Mouse (Mus musculus) embryo, embryonic 10 days (tissue): ENCODE results near the gene Acot4.
"Not testable (repeated sequence)": the region's sequence is repeated elsewhere in the genome, so short reads cannot be mapped to it uniquely, and the experiment has no call there.

ENCODE experiments used
- DNase-seq: peaks from one replicate; pipeline ENCODE4 v3.0.0-alpha.2; 2015; ENCODE audit warnings: low spot score

The Acot4 gene

DNA sequence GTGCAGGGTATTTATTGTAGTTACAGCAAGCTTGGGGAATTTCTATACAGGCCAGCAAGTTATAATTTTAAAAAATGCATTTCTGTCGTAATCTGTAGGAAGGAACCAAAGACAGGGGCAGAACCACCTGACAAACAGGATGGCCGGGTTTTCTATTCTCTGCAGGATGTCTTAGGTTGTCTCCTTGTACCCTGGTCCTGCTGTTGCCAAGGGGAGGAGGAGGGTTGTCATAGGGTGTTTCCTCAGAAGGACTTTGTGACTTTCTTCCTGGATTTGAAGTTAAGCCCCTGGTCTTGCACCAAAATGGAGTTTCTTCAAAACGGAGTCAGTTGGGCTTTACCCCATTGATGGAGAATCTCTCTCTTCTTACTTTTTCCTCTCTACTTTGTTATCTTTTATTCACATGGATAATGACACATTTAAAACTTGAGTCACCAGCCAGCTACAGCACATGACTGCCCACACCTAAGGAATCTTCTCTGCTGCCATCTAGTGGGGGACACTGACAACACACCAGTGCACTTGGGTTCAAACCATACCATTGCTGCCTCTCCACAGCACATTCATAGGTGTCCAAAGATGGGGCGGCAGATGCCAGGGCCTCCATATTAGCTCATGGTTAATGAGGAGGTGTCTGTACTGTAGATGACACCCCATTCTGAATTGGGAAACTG lies 7.4 kb upstream of the Acot4 start:
- DNase-seq, result peak; percentile 88

DNA sequence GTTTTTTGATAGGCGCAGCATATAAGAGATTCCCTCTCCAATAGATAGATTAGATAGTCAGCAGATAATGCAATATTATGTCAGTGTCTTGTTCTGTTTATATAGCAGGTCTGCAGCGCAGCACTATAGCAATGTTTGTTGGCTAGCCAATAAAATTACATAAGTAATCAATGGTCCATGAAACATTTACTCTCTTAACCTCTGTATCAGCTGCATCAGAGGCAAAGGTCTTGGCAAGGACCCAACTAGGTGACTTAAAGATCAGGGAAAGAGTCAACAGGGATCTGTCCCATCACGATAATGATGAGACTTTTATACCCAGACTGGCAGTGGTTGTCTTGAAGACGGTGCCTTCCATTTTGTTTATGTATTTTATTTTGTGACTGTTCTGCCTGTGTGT lies 5.3 kb upstream of the Acot4 start:
- no peak for DNase-seq

DNA sequence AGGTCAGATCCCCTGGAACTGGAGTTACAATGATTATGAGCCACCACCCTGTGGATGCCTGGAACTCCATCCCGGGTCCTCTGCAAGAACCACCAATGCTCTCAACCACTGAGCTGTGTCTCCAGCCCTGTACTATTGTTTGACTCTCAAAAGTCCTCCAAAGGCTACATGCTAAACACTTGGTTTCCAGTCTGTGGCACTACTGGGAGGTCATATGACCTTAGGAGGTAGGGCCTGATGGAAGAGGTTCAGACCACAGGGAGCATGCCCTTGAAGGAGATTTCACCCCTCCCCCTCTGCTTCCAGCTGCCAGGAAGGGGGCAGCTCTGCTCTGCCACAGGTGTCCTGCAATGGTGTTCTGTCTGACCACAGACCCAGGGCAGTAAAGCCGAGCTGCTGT lies 4.9 kb upstream of the Acot4 start:
- not testable (repeated sequence) for DNase-seq

DNA sequence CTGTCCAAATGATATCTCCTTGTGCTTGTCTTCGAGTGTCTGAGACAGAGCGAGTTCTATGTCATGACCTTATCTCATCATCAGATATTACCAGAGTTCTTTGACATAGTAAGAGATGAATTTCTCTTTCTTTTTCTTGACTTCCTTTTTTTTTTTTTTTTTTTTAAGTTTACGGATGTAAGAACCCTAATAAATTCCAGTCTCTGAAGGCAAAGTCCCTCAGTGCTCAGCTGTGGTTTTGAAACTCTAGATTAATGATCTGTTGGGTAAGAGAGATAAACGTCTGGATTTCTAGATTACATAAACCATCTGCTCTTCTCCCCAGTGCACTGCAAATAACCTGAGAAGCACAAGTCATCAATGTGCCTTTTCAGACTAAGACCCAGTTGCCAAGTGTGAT lies 4.1 kb upstream of the Acot4 start:
- no peak for DNase-seq

DNA sequence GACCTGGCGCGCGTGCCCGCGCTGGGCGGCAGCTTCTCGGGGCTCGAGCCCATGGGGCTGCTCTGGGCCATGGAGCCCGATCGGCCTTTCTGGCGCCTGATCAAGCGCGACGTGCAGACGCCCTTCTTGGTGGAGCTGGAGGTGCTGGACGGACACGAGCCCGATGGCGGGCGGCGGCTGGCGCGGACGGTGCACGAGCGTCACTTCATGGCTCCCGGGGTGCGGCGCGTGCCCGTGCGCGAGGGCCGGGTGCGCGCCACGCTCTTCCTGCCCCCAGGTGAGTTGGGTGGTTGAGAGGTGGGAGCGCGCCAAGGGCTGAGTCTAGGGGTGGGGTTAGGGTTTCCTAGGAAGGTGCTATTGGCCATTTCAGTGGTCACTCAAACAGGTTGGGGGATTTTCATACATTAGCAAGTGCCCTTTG lies 522 bp downstream of the Acot4 start, which contains the start of gene Gm49366:
Gm49366 (plus strand) TSS at position 245 of the 421 bp plus-strand sequence.
- peak; percentile 25 for DNase-seq

DNA sequence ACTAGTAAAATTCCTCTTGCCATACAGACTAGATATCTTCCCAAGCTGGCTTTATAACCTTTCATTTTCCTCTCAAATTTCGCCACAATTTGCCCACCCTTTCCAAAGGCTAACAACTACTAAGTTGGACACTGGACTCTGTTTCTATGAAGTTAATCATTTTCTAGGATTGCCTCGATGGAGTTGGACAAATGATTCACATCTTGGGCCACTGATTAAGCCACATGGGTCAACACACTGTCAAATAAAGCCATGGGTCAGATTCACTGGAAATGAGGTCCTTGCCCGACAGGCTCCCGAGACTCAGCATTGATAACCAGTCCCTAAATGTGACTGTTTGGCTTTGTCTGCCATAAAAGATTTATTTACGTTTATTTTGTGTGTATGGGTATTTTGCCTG lies 4.1 kb downstream of the Acot4 start:
- DNase-seq, result no peak

DNA sequence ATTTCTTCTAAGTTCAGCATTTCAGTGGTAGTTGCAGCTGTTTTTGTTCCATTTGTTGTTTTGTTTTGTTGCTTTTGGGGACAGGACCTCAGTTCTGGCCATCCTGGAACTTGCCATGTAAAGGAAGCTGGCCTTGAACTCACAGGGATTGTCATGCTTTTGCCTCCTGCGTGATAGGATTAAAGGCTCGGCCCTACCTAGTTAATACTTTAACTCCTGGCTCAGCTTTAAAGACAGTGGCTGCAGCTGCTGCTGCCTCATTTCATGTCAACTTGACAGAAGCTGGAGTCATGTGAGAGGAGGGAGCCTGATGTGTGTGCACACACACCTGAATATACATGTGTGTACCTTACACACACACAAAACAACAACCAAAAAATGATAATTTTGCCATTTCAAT lies 5.9 kb downstream of the Acot4 start:
- no peak for DNase-seq

DNA sequence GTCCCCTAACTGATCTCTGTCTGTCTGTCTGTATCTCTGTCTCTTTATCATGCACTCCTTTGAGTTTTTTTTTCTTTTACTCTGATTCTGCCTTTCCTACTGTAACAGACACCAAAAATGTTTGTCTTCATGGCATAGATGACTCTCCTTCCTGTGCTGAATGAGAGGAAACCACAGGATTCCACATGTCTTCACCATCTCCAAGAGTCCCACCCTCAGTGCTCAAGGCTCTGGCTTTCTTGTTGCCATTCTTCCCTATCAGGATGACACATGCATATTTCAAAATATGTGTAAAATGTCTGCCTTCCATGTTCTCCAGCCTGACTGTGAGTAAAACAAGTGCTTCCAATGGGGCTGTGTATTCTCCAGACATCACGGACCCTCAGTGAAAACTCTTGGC lies 8.7 kb downstream of the Acot4 start:
- DNase-seq, result no peak

DNA sequence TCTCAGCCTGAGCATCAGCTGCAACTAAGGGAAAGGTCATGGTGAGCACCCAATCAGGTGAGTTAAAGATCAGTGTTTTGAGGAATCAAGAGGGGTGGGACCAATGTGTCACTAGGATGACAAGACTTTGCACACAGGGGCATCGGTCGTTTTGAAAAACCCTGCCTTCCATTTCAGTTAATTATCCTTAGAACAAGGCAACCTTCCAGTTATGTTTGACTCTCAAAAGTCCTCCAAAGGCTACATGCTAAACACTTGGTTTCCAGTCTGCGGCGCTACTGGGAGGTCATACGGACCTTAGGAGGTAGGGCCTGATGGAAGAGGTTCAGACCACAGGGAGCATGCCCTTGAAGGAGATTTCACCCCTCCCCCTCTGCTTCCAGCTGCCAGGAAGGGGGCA lies 12.6 kb downstream of the Acot4 start:
- DNase-seq, result not testable (repeated sequence)

DNA sequence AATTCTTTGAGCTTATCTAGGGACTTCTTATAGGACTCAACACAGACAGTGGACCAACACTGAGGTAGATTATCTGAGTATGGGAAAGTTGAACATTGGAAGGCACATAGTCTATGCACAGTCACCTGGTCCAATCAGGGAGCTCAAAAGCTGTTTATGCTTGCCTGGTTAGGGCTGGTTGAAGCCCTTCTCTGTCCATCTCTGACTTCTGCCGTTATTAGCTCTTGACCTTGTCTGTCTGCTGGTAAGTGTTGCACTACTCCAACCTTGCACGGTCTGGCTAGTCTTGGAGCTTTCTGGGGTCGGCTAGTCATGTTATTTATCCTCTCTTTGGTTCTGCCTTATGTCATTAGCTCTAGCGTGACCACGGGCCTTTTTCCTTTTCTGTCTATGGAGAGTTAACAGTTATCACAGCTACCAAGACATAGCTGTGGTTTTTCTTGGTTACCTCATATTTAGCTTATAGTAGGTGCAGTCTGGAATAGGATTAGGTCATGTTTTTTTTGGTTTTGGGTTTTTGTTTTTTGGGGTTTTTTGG lies 13.8 kb downstream of the Acot4 start, which contains the start of gene Acot3:
Acot3 (plus strand) TSS at position 208 of the 538 bp plus-strand sequence.
- DNase-seq, result no peak

DNA sequence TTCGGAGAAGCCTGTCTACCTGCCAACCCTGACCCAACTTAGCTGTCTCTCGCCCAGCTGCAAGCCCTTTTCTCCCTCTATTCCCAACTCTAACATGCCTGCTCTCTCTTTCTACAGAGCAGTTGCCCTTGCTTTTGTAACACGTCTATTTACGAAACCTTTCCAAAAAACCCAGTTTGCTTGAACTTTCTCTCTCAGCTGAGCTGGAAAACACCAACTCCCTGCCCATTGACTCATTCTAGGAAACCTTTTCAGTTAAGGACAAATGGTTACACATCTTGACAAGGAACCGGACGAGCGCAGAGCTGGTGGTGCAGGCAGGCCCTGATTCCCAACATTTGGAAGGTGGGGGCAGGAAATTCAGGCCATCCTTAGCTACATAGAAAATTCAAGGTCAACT lies 14.4 kb downstream of the Acot4 start:
- DNase-seq, result no peak

DNA sequence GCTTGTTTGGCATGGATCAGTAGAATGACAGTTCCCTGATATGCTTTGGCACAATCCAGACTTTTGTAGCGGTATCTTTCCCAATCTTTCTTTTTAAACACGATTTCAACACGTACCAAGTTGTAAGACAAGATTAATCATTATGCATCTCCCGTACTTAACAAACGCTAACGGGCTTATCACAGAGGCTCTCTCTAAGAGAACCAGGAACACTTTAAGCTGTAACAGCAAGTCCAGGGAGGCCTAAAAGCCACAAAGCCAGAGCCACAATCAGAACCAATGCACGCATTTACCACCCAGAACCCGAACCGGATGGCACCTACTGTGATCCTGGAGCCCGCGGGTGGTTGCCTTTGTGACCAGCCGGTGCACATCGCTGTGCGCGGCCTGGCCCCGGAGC lies 15.0 kb downstream of the Acot4 start:
- DNase-seq, result peak; percentile 4

DNA sequence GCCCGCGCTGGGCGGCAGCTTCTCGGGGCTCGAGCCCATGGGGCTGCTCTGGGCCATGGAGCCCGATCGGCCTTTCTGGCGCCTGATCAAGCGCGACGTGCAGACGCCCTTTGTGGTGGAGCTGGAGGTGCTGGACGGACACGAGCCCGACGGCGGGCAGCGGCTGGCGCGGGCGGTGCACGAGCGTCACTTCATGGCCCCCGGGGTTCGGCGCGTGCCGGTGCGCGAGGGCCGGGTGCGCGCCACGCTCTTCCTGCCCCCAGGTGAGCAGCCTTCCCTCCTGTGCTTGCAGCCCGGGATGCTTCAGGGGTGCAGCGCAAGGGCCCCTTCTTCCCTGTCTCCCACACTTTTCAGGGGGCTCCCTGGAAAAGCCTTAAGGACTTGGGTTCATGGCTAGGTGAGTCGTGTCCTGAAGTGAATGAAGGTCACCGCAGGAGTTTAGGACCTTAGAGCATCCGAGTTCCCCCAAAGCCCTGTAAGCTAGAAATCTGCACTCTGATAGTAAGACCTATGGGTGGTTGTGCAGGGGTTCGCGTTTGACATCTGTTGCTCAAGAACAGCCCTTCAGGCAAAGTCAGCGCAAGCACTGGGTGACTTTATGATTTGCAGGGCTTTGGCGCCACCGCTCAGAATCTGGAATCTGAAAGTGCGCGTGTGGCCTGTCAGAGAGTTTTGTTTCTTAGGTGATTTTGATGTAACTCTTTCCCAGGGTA lies 15.7 kb downstream of the Acot4 start:
- DNase-seq, result peak; percentile 53

DNA sequence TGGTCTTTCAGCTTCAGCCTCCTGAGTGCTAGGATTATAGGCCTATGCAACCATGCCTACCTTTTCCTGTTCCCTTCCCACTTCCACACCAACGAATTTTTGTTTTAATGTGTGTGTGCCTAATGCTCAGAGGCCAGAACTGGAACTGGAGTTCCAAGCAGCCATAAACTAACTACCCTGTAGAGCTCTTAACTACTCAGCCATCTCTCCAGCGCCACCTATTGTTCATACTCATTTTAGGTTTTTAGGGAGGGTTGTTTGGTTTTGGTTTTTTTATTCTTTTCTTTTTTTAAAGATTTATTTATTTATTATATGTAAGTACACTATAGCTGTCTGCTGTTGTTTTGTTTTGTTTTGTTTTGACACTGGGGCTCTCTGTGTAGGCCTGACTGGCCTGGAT lies 22.8 kb downstream of the Acot4 start:
- DNase-seq, result peak; percentile 31

DNA sequence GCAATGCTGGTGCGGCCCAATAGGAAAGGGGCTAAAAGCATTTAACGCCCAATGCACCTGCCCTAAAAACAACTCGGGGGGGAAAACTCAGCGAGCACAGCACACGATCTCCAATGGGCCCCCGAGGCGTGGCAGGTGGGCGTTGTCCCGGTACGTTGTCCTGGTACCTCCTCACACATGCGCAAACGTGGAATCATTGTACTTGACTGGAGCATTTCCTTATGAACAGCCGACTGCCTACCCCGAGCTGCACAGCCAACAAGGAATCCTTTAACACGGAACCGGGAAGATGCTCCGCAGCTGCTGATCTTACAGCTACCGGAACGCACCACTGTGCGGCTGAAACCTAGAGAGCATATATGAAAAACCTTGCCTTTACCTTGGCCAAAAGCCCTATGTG lies 24.2 kb downstream of the Acot4 start:
- no peak for DNase-seq

DNA sequence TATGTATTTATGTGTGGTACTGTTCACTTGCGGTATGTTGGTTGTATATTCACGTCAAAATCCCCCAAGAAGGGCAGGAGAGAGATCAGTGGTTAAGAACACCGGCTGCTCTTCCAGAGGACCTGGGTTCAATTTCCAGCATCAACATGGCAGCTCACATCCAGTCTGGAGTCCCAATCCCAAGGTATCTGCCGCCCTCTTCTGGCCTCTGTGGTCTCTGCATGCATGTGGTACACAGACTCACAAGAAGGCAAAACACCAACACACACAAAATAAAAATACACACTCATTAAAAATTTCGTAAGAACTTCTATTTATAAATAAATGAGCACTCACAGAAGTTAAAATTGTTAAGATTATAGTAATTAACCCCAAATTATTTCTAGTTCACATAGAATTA lies 25.0 kb downstream of the Acot4 start:
- DNase-seq, result peak; percentile 26

DNA sequence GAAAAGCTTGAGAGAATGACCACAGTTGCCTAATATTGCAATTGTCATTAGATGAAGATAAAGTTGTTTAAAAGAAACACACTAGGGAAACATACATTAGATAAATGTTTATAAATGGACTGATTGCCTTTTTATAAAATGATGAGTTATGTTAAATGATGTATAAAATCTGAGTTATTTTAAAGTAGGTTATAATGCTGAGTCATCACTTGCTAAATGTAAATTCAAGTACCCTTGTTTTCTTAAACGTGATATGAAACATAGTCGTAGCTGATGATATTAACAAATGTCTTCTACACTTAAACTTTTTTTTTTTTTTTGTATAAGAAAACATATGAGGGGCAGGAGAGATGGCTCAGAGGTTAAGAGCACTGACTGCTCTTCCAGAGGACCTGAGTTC lies 25.7 kb downstream of the Acot4 start:
- DNase-seq, result no peak

DNA sequence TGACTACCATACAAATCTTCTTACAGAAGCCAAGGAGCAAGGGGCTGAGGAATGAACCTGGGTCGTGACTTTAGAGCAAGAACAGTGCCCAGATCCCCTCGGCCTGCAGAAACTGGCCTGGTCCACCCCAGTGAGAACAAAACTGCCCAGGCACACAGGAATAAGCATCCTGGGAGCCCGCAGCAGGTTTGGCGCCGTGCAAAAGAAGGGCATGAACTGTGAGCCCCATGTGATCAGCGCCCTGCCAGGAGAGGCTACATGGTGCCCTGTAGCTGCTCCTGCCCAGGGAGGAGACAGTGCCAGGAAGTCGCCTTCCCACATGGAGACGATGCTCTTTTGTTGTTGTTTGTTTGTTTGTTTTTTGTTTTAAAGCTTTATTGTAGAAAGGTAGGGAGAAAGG lies 26.4 kb downstream of the Acot4 start:
- no peak for DNase-seq

DNA sequence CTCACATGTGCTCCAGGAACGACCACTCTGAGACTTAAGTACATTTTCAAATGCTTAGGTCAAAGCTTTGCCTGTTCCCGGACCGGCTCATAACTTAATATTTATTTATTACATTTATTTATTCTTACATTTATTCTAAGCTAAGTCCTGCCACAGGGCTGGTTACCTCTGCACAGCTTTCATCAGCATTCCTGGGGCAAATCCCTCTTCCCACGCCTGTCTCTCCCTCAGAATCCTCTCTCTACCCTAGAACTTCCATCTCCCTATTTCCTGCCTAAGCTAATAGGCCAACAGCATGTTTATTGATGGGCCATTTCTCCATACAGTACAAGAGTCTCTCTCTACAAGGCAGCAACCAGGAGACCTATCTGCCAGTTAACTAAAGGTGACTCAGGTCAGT lies 29.6 kb downstream of the Acot4 start:
- DNase-seq, result no peak

DNA sequence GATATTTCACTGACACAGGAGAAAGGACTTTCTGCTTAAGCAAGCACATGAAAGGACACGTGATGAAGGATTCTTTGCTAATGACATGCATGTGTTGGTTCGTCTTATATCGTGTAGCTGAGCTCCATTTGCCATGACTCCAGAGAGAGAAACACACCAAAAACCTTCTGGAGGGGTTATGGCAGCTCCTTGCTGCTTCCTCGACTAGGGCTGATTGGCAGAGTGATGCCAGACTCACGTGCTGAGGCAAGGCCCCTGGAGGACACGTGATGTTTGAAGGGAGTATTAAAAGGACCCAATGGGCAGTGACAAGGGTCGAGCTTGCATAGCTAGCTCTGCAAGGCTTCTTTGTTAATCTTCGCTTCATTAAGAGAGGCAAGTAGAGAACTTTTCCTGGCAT lies 30.1 kb downstream of the Acot4 start:
- no peak for DNase-seq

DNA sequence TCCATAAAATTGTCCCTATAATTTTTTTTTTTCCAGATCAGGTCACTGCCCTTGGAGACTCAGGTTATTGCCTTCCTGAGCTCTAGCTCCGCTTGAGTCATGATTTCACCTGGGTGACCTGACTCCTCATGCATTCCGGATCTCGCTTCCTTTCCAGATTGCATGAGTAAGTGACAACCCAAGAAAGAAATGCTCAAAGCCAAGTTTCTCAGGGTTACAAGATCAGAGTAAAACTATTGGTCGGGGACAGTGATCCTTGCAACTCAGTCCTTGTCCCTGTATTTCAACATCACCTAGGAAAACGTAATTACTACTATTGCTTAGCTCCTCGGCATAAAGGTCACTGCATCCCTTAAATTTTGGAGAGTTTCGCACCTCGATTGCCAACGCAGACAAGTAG lies 30.8 kb downstream of the Acot4 start, which contains the start of gene Acot5:
Acot5 (plus strand) TSS at position 340 of the 400 bp plus-strand sequence.
- no peak for DNase-seq

DNA sequence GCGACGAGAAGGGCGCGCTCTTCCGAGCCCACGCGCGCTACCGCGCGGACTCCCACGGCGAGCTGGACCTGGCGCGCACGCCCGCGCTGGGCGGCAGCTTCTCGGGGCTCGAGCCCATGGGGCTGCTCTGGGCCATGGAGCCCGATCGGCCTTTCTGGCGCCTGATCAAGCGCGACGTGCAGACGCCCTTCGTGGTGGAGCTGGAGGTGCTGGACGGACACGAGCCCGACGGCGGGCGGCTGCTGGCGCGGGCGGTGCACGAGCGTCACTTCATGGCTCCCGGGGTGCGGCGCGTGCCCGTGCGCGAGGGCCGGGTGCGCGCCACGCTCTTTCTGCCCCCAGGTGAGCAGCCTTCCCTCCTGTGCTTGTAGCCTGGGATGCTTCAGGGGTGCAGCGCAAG lies 31.4 kb downstream of the Acot4 start:
- DNase-seq, result not testable (repeated sequence)

DNA sequence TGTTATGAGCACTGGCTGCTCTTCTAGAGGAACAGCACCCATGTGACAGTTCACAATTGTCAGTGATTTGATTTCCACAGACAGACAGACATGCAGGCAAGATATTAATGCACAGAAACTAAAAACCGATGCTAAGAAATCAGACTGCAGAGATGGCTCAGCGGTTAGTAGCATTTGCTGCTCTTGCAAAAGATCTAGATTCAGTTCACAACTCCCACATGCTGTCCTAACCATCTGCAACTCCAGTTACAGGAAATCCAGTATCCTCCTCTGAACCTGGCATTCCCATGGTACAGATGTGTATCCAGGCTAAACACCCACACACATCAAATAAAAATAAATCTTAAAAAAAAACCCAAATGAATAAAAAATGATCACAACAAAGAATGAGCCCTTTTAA lies 33.5 kb downstream of the Acot4 start:
- no peak for DNase-seq
